Comparison of ENCODE assay signal across 22 mouse cellular contexts in genomic region chr16:74702067-74702466, GRCm38 (mm10).
"Had no signal": no experiment of that assay in that cellular context is flagged by ENCODE, and none has a peak within 500 bp of the region (broad histone marks: within the 10 kb centered on the region; RNA-seq: fewer than 3 reads in every experiment).

No protein-coding gene starts in this region.

- ATAC-seq: liver, embryonic 12.5 days had no signal

- H3K4me1 ChIP-seq: limb, embryonic 12.5 days; liver, embryonic 12.5 days; liver, embryonic 15.5 days; lung, embryonic 15.5 days; megakaryocyte, embryonic 14.5 days; midbrain, embryonic 10.5 days; neural tube, embryonic 12.5 days; neural tube, embryonic 15.5 days; stomach, embryonic 15.5 days had no signal

- H3K4me2 ChIP-seq: limb, embryonic 12.5 days; liver, embryonic 12.5 days; liver, embryonic 15.5 days; lung, embryonic 15.5 days; neural tube, embryonic 12.5 days; neural tube, embryonic 15.5 days; stomach, embryonic 15.5 days had no signal

- H3K9ac ChIP-seq: limb, embryonic 12.5 days; liver, embryonic 12.5 days; liver, embryonic 15.5 days; lung, embryonic 15.5 days; neural tube, embryonic 12.5 days; neural tube, embryonic 15.5 days; stomach, embryonic 15.5 days had no signal

- H3K36me3 ChIP-seq: limb, embryonic 12.5 days; liver, embryonic 12.5 days; liver, embryonic 15.5 days; lung, embryonic 15.5 days; midbrain, embryonic 10.5 days; neural tube, embryonic 12.5 days; neural tube, embryonic 15.5 days; stomach, embryonic 15.5 days had no signal

- H3K27ac ChIP-seq: left cerebral cortex, adult 2 months; limb, embryonic 12.5 days; liver, embryonic 12.5 days; liver, embryonic 15.5 days; lung, embryonic 15.5 days; midbrain, embryonic 10.5 days; neural tube, embryonic 12.5 days; neural tube, embryonic 15.5 days; stomach, embryonic 15.5 days had no signal

- H3K27me3 ChIP-seq: limb, embryonic 12.5 days; liver, embryonic 12.5 days; liver, embryonic 15.5 days; lung, embryonic 15.5 days; megakaryocyte, embryonic 14.5 days; neural tube, embryonic 12.5 days; neural tube, embryonic 15.5 days; stomach, embryonic 15.5 days had no signal

- DNase-seq: kidney, adult 2 months; kidney, postnatal 14 days; layer of hippocampus, postnatal 36 days; liver; lung, adult 18-20 months; lung, postnatal 10 days; lung, postnatal 36 days; midbrain, embryonic 14.5 days; retina, postnatal 1 day; right cerebral cortex, postnatal 25 days; spleen, adult 18-20 months; thymus, postnatal 25 days had no signal

- H3K4me3 ChIP-seq: left cerebral cortex, adult 2 months; limb, embryonic 12.5 days; liver, embryonic 12.5 days; liver, embryonic 15.5 days; lung, embryonic 15.5 days; midbrain, embryonic 10.5 days; neural tube, embryonic 12.5 days; neural tube, embryonic 15.5 days; stomach, embryonic 15.5 days had no signal

- H3K9me3 ChIP-seq: limb, embryonic 12.5 days; liver, embryonic 12.5 days; liver, embryonic 15.5 days; lung, embryonic 15.5 days; midbrain, embryonic 10.5 days; neural tube, embryonic 12.5 days; neural tube, embryonic 15.5 days; stomach, embryonic 15.5 days had no signal
